Mouse (Mus musculus) gastrocnemius, postnatal 36 days (tissue): Measurements from ENCODE around the gene Ppm1l. TPM values are rescaled to one million over a fixed set of nuclear protein-coding genes. Genes with fewer than 3 reads are reported as not detected.
"Not testable (repeated sequence)": the region's sequence is repeated elsewhere in the genome, so short reads cannot be mapped to it uniquely, and the experiment has no call there.

Experiments
- DNase-seq, 2 experiments: peaks; one replicate each; pipeline ENCODE4 v3.0.0; 2022
- intact Hi-C: fragments of 180-260 bp; cut with DNase I; formaldehyde crosslinking; loops from one replicate; pipeline ENCODE4 v1.15.1; 2025
- total RNA-seq, 2 experiments: library from RNA; stranded (reverse); gene quantifications; 2 replicates each; pipeline ENCODE4 v1.2.3; 2021

The Ppm1l gene
- total RNA-seq, 2 experiments from 2014 or later, result 71.0 to 77.5 TPM

DNA sequence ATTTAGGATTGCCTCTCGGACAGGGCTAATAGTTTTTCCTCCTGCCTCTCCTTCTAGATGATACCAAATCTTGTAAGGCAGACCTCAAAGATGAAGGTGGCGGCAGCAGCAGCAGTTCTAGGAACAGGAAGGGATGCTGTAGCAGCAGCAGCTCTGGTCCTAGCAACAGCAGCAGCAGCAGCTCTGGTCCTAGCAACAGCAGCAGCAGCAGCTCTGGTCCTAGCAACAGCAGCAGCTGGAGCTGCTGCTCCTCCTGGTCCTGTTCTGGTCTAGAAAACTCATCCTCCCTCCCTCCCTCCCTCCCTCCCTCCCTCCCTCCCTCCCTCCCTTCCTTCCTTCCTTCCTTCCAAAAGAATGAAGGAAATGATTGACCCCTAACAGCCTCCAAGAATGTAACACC, 108.1 kb downstream of the Ppm1l start:
- intact Hi-C loops, DNase-seq: not testable (repeated sequence)

DNA sequence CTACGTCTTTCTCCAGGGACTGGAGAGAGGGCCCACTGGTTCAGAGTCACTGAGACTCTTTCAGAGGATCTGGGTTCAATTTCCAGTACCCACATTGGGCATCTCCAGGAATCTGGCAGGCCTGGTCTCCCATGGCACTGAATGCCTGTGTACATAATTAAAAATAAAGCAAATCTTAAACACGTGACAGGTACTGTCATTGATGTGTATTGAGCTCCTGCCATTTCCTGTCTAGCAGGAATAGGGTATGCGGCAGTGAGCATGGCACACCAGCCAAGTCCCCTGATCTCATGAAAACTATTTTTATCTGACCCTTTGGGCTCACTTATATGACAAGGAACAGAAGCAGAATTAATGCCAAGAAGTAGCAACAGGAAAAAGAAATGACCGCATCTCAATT, 110.6 kb downstream of the Ppm1l start:
- no peak for DNase-seq
- intact Hi-C loops, result no loop called here

DNA sequence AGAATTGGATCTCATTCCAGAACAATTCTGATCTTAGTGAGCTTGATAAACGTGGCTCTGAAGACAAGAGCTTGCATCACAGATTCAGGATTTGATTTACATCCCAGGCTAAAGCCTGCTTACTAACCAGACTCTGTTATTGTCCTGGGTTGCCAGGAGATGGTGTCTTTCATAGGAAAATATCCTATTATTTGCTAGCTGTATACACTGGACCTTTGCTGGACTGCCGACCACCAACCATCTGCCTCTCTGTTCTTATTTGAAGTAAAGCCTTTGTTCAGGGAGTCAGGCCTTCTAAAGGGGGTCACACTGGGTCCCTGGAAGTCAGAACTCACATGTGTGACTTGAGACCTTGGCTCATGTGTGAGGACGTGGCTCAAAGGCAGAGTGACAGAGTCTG, 111.6 kb downstream of the Ppm1l start:
- DNase-seq, result no peak

DNA sequence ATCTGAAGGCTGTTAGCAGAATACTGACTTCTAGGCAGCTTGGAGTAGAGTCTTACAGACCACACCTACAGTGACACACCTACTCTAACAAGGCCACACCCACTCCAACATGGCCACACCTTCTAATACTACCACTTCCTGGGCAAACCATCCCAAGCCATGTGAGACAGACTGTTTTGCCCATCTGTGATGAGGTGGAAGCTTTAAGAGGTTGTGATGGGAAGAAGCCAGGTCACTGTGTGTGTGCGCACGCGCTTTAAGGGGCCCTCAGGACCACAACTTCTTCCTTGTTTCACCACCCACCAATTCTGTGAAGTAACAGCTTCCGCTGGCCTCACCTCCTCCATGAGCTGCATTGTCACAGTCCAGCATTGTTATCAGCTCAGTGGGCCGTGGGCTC, 112.7 kb downstream of the Ppm1l start:
- intact Hi-C loops, result no loop called here
- no peak for DNase-seq

More for the DNA sequence above, 111.6 kb downstream of the Ppm1l start:
- intact Hi-C loops, result no loop called here

DNA sequence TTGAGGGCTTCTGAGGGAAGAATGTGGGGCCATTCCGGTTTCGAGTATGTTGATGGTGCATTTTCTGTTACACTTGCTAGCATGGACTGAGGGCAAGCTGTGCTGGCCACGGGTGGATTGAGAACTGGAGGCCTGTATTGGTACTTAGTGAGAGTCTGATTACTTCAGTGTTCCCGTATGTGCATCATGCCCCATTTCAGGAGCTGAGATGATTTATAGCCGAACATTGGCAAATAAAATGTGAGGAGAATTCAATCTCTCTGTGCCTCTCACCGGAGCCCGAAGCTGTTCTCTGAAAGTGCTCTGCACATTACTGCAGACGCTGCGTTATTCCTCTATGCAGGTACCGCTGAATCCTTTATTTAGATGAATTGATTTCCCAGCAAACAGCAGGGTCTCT, 116.9 kb downstream of the Ppm1l start:
- intact Hi-C loops, result no loop called here
- no peak for DNase-seq

DNA sequence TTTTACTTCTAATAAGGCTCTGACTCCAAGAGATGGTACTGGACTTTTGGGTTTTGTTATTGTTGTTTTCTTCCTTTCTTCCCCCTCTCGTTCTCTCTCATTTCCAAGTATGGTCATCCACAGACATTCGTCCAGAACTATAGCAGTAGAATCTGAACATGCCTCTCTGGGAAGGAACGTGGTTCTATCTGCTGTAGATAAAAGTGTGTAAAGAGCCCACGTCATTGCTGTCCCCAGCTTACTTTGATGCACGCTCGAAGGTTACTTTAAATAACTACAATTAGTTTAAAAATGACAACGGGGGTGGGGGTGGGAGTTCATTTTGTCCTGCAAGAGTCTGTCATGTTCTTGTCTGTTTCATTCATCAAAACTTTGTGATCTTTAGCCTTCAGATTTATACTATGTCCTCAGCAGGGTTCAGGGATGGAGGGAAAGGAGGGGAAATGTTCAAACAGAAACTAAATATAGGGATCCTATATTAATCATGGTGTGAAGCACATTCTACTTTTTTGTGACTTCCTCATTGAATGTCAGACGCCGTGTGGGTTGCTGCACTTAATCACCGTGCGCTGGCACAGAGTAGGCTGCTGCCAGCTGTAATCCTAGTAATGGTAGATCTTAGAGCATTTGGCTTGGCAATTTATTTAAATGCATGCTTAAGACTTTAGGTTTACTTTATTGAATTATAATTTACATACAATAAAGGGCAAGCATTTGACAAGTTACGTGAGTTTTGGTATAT, 122.3 kb downstream of the Ppm1l start:
- intact Hi-C loops, result no loop called here
- DNase-seq, result no peak

DNA sequence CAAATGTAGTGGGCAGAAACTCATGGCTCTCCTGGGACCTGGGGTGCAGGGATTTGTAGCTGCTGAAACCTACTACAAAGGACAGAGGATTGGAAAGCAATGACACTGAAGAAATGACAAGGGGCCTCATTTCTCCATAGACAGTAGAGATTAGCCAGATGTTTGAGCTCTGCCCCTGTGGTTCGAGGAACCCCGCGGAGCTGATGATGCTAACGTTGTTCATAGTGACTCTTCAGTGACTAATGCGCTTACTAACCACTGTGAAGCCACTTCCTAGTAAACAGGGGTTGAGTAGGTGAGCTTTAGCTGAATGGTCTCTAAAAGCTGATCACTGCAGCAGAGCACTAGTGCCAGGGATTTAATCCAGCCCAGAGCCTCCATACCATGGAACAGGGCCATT, 124.1 kb downstream of the Ppm1l start:
- DNase-seq, result no peak
- intact Hi-C loops, result no loop called here

DNA sequence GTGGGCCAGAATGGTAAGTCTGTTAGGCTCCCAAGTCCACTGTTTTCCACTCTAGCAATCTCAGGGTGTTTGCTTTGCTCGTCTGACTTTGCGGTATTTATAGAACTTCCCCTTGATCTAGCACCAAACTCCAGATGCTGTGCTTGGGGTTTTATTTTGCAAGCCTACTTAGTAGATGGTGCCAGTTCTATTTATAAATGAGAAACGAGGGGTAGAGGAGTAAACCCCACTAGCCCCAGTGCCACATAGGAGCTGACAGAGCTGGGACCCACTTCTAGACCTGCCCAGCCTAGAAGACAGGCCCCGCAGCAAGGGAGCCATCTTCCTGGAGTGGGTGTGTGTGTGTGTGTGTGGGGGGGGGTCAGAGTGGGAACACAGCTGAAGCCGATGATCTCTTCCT, 130.3 kb downstream of the Ppm1l start:
- intact Hi-C loops, result no loop called here
- DNase-seq, result no peak

DNA sequence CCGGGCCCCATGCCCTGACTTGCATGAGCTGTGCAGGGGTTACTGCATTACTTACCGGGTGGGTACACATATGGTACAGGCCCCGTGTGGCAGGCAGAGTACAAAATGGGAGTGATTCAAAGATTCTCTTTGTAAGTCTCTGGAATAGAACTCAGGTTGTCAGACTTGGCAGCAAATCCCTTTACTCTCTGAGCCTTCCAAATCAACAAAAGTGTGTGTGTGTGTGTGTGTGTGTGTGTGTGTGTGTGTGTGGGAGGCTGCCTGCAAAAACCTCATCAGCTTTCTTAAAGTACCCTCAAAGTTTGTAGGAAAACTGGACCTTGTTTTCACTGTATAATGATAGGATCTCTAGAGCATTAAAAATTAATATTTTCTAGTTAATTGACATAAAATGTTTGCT, 132.4 kb downstream of the Ppm1l start:
- intact Hi-C loops, result no loop called here
- DNase-seq, result no peak

DNA sequence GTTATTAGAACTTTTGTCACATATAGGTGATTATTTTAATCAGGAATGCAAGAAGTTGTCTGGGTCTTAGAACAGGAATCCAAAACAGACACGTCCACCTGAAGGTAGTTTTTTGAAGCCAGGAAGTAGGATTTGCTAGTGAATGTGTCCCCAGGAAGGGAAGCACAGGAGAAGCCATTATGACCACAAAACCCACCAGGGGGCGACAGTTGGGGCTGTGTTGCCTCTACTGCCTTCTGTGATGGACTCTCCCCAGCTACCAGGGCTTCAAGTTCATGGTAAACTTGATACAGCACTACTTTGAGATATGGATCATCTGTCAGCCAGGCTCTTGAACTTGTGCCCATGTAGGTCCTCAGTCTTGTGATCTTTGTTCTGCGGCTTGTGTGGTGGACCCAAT, 137.7 kb downstream of the Ppm1l start:
- intact Hi-C loops, result no loop called here
- DNase-seq, result no peak

DNA sequence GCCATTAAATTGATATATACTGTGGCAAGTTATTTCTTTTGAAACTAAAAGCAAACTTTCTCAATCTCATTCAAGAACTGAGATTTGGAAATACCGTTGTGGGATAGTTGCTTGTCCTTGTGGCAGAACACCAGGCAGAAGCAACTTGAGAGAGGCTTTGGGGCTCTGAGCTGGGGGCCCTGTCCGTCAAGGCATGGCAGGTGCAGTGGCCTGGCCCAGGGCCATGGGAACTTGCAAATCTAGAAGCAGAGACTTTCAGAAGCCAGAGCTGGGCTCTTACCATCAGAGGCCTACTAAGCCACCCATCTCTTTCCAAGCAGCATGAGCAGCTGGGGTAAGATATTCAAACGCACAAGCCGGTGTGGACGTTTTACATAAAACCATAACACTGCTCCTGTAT, 139.4 kb downstream of the Ppm1l start:
- DNase-seq, result peak; percentile 31 to 38

DNA sequence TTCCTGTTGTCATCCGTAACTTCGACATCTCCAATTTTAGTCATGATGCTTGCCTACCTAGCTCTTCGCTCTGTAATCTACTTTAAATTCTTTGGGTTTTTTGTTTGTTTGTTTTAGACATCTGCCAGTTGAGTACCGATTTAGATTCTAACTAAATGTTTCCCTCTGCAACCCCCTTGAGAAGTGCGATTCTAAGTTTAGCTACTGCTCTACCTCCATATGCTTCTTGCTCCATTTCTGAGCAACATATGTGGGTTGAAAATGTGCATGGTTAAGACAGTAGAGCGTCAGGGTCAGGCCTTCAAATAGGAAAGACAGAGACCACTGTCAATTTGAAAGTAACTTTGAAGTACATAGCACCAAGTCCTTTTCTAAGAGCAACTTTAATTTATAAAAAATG, 142.1 kb downstream of the Ppm1l start:
- intact Hi-C loops, result no loop called here
- DNase-seq, result no peak

More for the DNA sequence above, 139.4 kb downstream of the Ppm1l start:
- intact Hi-C loops, result no loop called here

DNA sequence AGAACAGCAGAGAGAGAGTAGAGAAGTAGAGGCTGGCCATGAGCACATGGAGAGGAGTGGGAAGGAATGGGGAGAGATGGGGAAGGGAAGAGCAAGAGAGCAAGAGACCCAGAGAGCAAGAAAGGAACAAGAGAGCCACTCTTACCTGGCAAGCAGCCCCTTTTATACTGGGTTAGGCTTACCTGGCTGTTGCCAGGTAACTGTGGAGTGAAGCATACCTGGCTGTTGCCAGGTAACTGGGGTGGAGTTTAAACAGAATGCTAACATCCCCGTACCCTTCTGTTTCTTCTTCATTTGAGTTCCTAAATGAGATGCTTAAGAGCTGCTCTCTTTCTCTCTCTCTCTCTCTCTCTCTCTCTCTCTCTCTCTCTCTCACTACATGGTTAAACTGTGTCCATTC, 145.3 kb downstream of the Ppm1l start:
- no peak for DNase-seq
- intact Hi-C loops, result loop anchor here (5.0 kb wide), 1 partner anchor 55 kb away; no protein-coding TSS in a partner anchor

DNA sequence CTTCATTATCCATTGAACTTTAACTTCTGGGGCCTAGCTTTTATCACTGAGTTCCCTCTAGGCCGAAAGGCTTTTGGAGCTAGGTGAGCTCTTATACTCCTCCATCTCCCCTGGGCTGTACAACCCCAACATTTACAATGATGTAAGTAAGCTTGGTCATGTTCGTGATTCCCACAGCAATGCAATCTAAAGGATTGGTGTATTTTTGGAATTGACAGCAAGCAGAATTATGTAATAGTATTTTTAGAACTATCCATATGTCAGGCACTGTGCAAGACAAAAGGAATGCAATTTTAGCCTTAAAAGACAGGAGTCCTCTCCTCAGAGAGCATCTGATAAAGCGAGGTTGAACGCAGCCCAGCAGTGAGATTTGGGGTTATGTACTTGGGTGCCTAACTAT, 149.1 kb downstream of the Ppm1l start:
- intact Hi-C loops, result no loop called here
- no peak for DNase-seq

DNA sequence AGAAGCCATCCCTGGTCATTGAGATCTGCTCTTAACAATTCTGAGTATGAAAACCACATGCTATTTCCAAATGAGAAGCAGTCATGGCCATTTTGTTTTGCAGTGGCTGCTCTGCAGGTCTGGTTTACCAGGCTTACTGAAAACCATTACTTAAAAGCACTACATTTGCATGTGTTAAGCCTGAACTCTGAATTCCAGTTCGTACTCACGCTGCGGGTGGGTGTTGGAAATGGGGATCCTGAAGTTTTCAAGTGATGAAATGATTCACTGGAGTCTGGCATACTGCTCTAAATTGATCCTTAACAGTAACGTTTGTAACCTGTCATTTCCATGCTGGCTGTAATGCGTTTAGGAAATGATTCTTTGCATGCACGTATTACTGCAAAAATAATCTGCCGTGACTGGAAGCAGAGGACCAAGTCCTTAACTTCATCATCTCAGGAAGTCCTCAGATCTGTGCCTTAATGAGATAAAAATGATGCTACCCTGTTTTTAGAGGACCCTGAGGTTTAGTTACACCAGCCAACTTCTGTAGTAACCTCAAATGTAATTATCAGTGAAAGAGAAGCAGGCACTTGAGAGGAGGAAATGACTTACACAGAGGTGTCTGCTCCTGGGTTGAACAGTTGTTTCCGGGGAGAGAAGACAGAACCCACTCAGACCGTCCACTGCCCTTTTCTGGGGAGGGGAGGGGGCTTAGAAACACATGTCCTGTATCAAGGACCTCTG, 151.8 kb downstream of the Ppm1l start:
- intact Hi-C loops, result no loop called here

DNA sequence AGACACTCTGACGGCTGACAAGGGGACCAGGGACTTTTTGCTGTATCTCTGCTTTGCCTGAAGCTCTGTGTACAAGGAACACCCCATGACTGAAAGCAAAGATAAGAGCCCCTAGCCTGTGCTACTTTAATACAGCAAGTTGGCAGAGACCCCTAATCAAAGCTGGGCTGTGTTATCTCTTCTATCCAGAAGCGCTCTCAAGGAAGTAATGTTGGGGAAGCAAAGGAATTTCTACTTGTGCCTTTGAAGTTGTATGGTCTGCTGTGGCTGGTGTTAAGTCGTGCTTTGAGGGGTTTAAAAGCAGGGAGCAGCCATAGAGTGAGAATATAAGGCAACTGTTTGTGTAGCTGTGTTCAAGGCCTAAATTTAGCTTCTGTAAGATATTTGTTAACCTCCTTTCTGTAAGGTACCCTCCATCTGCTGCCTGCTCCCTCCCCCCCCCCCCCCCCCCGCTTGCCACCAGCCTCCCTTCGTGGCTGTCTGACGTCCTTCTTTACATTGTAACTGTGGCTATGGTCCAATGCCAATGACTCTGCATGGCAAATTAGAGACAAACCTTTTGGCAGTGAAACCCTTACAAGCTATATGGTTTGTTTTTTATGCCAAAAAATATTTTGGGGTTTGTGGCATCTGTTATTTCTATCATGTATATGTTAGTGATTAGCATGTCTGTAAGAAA, 152.9 kb downstream of the Ppm1l start:
- intact Hi-C loops, result no loop called here
- DNase-seq, result no peak

More for the DNA sequence above, 151.8 kb downstream of the Ppm1l start:
- no peak for DNase-seq

DNA sequence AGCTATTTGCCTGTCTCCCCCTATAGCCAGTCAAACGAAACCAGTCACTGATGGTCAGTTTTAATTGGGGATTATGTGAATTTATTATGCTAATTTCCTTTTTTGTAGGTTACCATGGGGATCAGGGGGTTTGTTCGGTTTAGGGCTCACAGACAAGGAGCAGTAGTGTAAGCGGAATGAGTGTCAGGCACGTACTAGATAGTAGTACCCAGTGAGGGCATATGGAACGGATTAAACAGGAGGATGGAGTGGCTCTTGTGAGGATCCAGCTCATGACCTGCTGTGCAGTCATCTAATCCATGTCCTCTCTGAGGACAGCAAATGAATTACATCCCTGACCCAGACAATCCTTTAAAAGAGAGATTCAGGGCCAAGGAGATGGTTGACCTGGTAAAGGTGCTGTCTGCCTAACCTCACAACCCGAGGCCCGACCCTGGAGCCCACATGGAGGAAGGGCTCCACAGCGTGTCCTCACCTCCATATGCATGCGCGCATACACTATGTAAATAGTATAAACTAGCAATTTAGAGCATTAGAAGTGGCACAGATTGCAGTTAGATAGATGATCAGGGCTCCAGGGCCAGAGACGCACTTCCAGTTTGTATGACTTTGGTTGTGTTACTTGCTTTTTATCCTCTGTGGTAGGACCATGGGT, 153.6 kb downstream of the Ppm1l start:
- no peak for DNase-seq
- intact Hi-C loops, result no loop called here

DNA sequence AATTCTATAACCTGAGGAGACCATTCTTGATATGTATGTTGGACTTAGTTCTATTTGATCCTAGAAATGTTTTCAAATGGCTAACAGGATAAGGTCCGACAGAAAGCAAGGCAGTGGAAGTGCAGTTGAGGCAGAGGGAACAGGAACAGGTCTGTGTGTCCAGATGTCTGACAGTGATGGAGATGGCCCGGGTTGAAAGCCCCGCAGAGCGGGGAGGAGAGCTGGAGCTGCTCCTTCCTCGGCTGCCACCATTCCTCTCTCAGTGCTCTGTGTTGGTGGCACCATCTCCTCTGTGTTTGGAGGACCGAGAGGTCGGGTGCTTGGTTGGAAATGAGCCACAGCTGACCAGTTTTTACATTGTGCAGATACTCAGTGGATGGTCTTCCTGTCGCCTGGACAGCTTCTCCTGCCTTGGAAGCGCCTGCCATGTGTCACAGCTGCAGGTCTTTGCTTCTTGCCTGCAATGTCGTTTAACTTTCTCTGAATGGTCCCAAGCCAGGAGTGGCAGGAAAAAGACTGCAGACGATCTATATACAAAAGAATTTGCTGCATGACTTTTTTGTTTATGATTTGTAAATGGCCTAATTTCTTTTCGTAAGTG, 159.3 kb downstream of the Ppm1l start:
- no peak for DNase-seq
- intact Hi-C loops, result no loop called here

DNA sequence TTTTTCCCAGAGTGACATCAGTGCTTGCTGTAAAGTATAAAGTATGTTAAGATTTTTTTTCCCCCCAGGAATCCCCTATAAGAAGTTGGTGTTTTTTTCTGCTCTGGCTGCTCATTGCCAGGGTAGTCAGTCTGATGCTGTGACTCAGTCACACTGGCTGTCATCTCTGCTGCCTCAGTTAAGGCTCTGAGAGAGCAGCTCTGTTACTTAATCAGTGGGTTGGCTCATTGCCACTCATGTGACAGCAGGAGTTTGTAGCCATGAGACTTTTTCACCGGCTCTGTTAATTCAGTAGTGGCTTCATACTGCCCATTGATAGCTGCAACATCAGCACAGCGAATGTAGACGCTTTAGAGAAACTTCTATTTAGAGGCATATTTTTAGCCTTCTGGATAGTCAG, 163.3 kb downstream of the Ppm1l start:
- DNase-seq, result no peak
- intact Hi-C loops, result loop anchor here (2.0 to 5.0 kb wide), 2 partner anchors 163 to 243 kb away; partner anchors contain the start of gene Ppm1l

DNA sequence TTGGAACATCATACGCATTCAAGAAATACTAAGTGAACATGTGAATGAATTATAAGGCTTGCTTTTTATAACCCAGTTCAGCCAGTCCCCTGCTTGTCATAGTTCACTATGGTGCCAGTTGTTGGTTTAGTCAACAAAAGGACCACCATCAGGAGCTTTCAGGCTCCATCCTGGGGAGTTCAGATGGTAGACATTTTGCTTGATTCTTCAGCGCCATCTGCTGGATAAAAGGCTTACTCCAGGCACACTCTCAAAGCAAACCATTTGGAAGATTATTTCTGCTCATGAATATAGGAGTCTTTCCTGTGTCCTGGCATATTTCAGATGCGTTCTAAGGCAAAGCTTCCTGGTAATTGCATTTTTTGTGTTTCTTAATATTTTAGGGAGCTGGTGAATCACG, 165.2 kb downstream of the Ppm1l start:
- DNase-seq, result peak in 1 of 2 experiments; percentile 32
- intact Hi-C loops, result loop anchor here (1.0 to 5.0 kb wide), 3 partner anchors 165 to 245 kb away; partner anchors contain the start of gene Ppm1l
